Mouse (Mus musculus) liver, adult 2 months (tissue): Measurements from ENCODE around the gene Ankrd52.

Source experiments
- CTCF ChIP-seq: fragments of 200-500 bp; IDR thresholded peaks from 2 replicates; pipeline ENCODE4 v1.5.1; 2011; ENCODE audit warnings: low read depth, low read length, control low read depth
- POLR2A ChIP-seq: fragments of 200-500 bp; IDR thresholded peaks from 2 replicates; pipeline ENCODE4 v1.6.1; 2011; ENCODE audit warnings: low read length, control low read depth; ENCODE audit not compliant: insufficient read depth; ENCODE audit errors: extremely low read depth

DNA sequence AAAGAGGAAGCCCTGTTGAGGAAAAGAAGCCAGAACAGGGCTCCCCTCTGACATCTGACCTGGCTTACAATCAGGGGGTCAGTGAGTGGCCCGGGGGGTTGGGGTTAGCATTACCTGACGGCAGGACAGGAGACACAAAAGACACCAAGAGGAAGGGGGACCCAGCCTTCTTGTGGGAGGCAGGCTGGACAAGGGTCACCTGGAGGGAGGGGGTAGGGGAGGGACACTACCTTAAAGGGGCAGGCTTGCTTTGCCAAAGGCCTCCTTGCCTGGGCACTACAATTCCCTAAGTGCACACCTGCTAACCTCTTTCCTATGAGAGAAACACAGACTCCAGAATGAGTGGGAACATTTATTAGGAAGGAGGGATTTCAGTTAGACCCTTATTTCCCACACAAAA, 24.1 kb downstream of the Ankrd52 start, which contains the start of gene Slc39a5:
- TF ChIP-seq CTCF, result no peak
- TF ChIP-seq POLR2A, result no peak
